8 mouse cellular contexts compared by ENCODE assay signal in the genomic region with DNA sequence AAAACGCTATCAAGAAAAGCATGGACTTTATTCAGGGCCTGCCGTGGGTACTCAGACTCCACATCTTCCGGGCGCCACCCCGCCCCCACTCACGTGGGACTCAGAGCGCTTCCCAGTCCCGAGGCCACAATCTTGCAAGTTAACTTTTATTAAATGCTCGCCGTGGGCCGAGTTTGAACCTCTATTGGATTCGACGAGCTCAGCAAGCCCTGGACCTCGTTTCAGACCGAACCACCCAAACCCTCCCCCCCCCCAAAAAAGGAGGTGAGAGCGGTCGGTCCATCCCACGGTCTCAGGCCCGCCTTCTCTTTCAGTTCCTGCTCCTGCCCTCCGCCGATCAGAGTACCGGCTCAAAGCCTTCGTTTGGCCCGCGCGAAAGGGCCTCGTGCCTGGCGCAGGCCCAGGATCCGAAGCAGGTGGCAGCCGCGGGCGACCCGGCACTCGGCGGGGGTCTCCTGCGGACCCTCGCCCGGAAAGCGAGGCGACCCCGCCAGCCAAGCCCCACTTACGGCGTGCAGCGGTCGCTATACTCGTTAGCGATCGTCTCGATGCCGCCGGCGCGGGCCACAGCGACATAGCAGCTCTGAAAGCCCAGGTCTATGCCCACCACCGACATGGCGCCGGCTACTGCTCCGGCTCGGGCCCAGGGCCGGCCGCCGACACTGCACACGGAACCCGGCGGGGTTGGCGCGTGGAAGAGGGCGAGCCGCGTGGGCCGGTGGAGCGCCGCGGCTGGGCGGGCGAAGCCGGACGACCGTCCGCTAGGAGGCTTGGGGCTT. TPM values are rescaled to one million over a fixed set of nuclear protein-coding genes. Genes with fewer than 3 reads are reported as not detected.
DNase-seq lines count a peak whose midpoint lies in the region; ATAC-seq and TF ChIP-seq lines count a peak whose summit lies in the region.

No protein-coding gene starts in this region.

- H3K9ac ChIP-seq in embryonic facial prominence, embryonic 14.5 days (ENCODE audit: low read depth, low read length): peak overlapping the region; percentile 99
- peak overlapping the region; percentile 98 for H3K9ac ChIP-seq in heart, embryonic 12.5 days
- peak overlapping the region; percentile 99 for H3K9ac ChIP-seq in kidney, postnatal 0 days (ENCODE audit: low read depth, low read length)
- peak overlapping the region; percentile 93 for H3K9ac ChIP-seq in liver, embryonic 14.5 days (replicated peaks)

- ATAC-seq in embryonic facial prominence, embryonic 14.5 days (ENCODE audit: low read depth): peak; percentile 66
- peak; percentile 69 for ATAC-seq in heart, embryonic 12.5 days (ENCODE audit: insufficient number of reproducible peaks, low FRiP score)
- peak; percentile 61 for ATAC-seq in kidney, postnatal 0 days (replicated peaks; ENCODE audit: low FRiP score, low read depth)
- peak; percentile 66 for ATAC-seq in liver, embryonic 14.5 days (ENCODE audit: insufficient read depth)

- TF ChIP-seq CTCF in kidney, postnatal 0 days (IDR thresholded peaks at IDR 0.05; ENCODE audit: low read depth): no peak; the same call in 1 of the 2 replicates
- TF ChIP-seq CTCF in liver, embryonic 14.5 days (IDR thresholded peaks at IDR 0.05; ENCODE audit: low read depth): no peak
- no peak for TF ChIP-seq CTCF in testis, adult 2 months (IDR thresholded peaks at IDR 0.05; ENCODE audit: control insufficient read depth, insufficient read depth, insufficient replicate concordance, low read depth, low read length)

- peak overlapping the region; percentile 87 for H3K4me2 ChIP-seq in embryonic facial prominence, embryonic 14.5 days (ENCODE audit: low read depth, low read length)
- peak overlapping the region; percentile 83 for H3K4me2 ChIP-seq in heart, embryonic 12.5 days
- peak overlapping the region; percentile 62 for H3K4me2 ChIP-seq in kidney, postnatal 0 days (ENCODE audit: low read length)
- H3K4me2 ChIP-seq in liver, embryonic 14.5 days (ENCODE audit: low read depth): peak overlapping the region; percentile 97

- H3K27ac ChIP-seq in embryonic facial prominence, embryonic 14.5 days (replicated peaks; ENCODE audit: low read depth, low read length): peak overlapping the region; percentile 99
- H3K27ac ChIP-seq in heart, embryonic 12.5 days (ENCODE audit: poor library complexity, severe bottlenecking): peak overlapping the region; percentile 100
- H3K27ac ChIP-seq in kidney, postnatal 0 days: peak overlapping the region; percentile 100
- H3K27ac ChIP-seq in liver, embryonic 14.5 days: peak overlapping the region; percentile 99
- H3K27ac ChIP-seq in testis, adult 2 months (ENCODE audit: control insufficient read depth, insufficient read depth, low read depth, low read length): peak overlapping the region; percentile 89

- no peaks in the 10 kb centered on the region for H3K27me3 ChIP-seq in embryonic facial prominence, embryonic 14.5 days (replicated peaks; ENCODE audit: control insufficient read depth, insufficient read depth, low read length)
- no peaks in the 10 kb centered on the region for H3K27me3 ChIP-seq in heart, embryonic 12.5 days (replicated peaks)
- H3K27me3 ChIP-seq in kidney, postnatal 0 days (ENCODE audit: insufficient read depth, low read length): no peaks in the 10 kb centered on the region
- H3K27me3 ChIP-seq in liver, embryonic 14.5 days (ENCODE audit: control insufficient read depth, insufficient read depth, low read length): no peaks in the 10 kb centered on the region
- H3K27me3 ChIP-seq in testis, adult 2 months (ENCODE audit: control insufficient read depth, insufficient read depth, low read length): no peaks in the 10 kb centered on the region

- H3K9me3 ChIP-seq in embryonic facial prominence, embryonic 14.5 days (ENCODE audit: control insufficient read depth, low read length): no peaks in the 10 kb centered on the region
- H3K9me3 ChIP-seq in heart, embryonic 12.5 days (replicated peaks): no peaks in the 10 kb centered on the region
- H3K9me3 ChIP-seq in kidney, postnatal 0 days (replicated peaks; ENCODE audit: low read length): no peaks in the 10 kb centered on the region
- H3K9me3 ChIP-seq in liver, embryonic 14.5 days (ENCODE audit: control insufficient read depth, low read length): no peaks in the 10 kb centered on the region

- H3K4me3 ChIP-seq in embryonic facial prominence, embryonic 14.5 days (ENCODE audit: low read depth, low read length): peak overlapping the region; percentile 100
- peak overlapping the region; percentile 88 for H3K4me3 ChIP-seq in heart, embryonic 12.5 days
- peak overlapping the region; percentile 92 for H3K4me3 ChIP-seq in kidney, postnatal 0 days (replicated peaks; ENCODE audit: low read depth, low read length)
- H3K4me3 ChIP-seq in liver, embryonic 14.5 days (ENCODE audit: insufficient read depth in 1 of 2, low read depth in 2 of 2, low read length in 2 of 2): peak overlapping the region; percentile 77 to 78
- peak overlapping the region; percentile 90 for H3K4me3 ChIP-seq in testis, adult 2 months (ENCODE audit: control insufficient read depth, low read depth, low read length)

- no peak for TF ChIP-seq POLR2A in testis, adult 2 months (IDR thresholded peaks at IDR 0.05; ENCODE audit: control insufficient read depth, low read depth, low read length)

- peak; percentile 75 to 76 for DNase-seq in B cell, adult 2 months
- peak; percentile 78 to 86 for DNase-seq in adrenal gland, postnatal 36 days
- peak; percentile 48 for DNase-seq in embryonic facial prominence, embryonic 14.5 days (ENCODE audit: low spot score)
- DNase-seq in kidney, postnatal 0 days (ENCODE audit: low spot score): peak; percentile 71
- DNase-seq in liver, embryonic 14.5 days (ENCODE audit: low read depth in 3 of 3, low spot score in 3 of 3): peak; percentile 30 to 47 (median 43)
- DNase-seq in natural killer cell, adult 2 months (ENCODE audit: low spot score in 2 of 2): peak; percentile 45 to 61

- H3K4me1 ChIP-seq in embryonic facial prominence, embryonic 14.5 days (ENCODE audit: control insufficient read depth, insufficient read depth, low read length): peaks cover 25% of the 10 kb centered on the region
- peaks cover 44% of the 10 kb centered on the region for H3K4me1 ChIP-seq in heart, embryonic 12.5 days (replicated peaks)
- peaks cover 7% of the 10 kb centered on the region; the same call in 1 of the 2 replicates for H3K4me1 ChIP-seq in kidney, postnatal 0 days (replicated peaks; ENCODE audit: insufficient read depth, low read length)
- H3K4me1 ChIP-seq in liver, embryonic 14.5 days (replicated peaks; ENCODE audit: control insufficient read depth in 2 of 2, insufficient read depth in 2 of 2, low read length in 1 of 2): peaks cover 17 to 23% of the 10 kb centered on the region in 2 experiments
- peaks cover 9% of the 10 kb centered on the region for H3K4me1 ChIP-seq in testis, adult 2 months (ENCODE audit: control insufficient read depth, insufficient read depth, low read length)

- H3K36me3 ChIP-seq in embryonic facial prominence, embryonic 14.5 days (ENCODE audit: control insufficient read depth, insufficient read depth, low read length): 0 out of 2 replicates have a peak, but pooled peaks cover 14% of the 10 kb centered on the region
- H3K36me3 ChIP-seq in heart, embryonic 12.5 days: peaks cover 9% of the 10 kb centered on the region
- H3K36me3 ChIP-seq in kidney, postnatal 0 days (ENCODE audit: insufficient read depth, low read length): no peaks in the 10 kb centered on the region
- peaks cover 2% of the 10 kb centered on the region; the same call in 1 of the 2 replicates for H3K36me3 ChIP-seq in liver, embryonic 14.5 days (replicated peaks; ENCODE audit: control insufficient read depth, insufficient read depth, low read depth)
- H3K36me3 ChIP-seq in testis, adult 2 months (ENCODE audit: control insufficient read depth, insufficient read depth, low read length): no peaks in the 10 kb centered on the region

- whole genome bisulfite sequencing in embryonic facial prominence, embryonic 14.5 days: under 1% methylated on average over 30 of the region's 80 CpGs
- under 1% methylated on average over 80 of the region's 80 CpGs for WGBS in heart, embryonic 12.5 days
- WGBS in kidney, postnatal 0 days: 0% methylated on average over 80 of the region's 80 CpGs
- under 1% methylated on average over 80 of the region's 80 CpGs for WGBS in liver, embryonic 14.5 days (ENCODE audit: insufficient replicate concordance)

- no peak for TF ChIP-seq EP300 in liver, embryonic 14.5 days (IDR thresholded peaks at IDR 0.05; ENCODE audit: low read depth)

RNA-seq across cellular contexts. Expression of gene Hspa4, which starts 0.5 kb away (rescaled TPM):
- 100 to 1,000 TPM; 172 to 250 TPM for total RNA-seq in adrenal gland, postnatal 36 days (2021)
- 85.8 and 86.5 TPM in 2 replicates for polyA plus RNA-seq in embryonic facial prominence, embryonic 14.5 days (2014; fragmentation: Nextera tagmentation; extraction: Ambion mirVana)
- 82.4 and 84.2 TPM in 2 replicates for polyA plus RNA-seq in heart, embryonic 12.5 days (2016; fragmentation: Nextera tagmentation; extraction: Ambion mirVana)
- polyA plus RNA-seq in kidney, postnatal 0 days (2015; fragmentation: Nextera tagmentation; extraction: Ambion mirVana): 79.8 and 84.5 TPM in 2 replicates
- 14.4 and 26.6 TPM in 2 replicates for polyA plus RNA-seq in liver, embryonic 14.5 days (2012; rRNA removed)
- 47.0 and 50.3 TPM in 2 replicates for polyA plus RNA-seq in liver, embryonic 14.5 days (2014; fragmentation: Nextera tagmentation; extraction: Ambion mirVana)
- polyA plus RNA-seq in testis, adult 2 months (2012; rRNA removed): 36.0 and 38.9 TPM in 2 replicates

RNA-seq across cellular contexts. Expression of gene Zcchc10, which starts 24.7 kb away (rescaled TPM):
- total RNA-seq in adrenal gland, postnatal 36 days (2021): 10 to 100 TPM; 11.0 to 13.3 TPM
- polyA plus RNA-seq in embryonic facial prominence, embryonic 14.5 days (2014; fragmentation: Nextera tagmentation; extraction: Ambion mirVana): 18.6 and 18.7 TPM in 2 replicates
- 14.0 and 16.5 TPM in 2 replicates for polyA plus RNA-seq in heart, embryonic 12.5 days (2016; fragmentation: Nextera tagmentation; extraction: Ambion mirVana)
- 21.1 and 25.3 TPM in 2 replicates for polyA plus RNA-seq in kidney, postnatal 0 days (2015; fragmentation: Nextera tagmentation; extraction: Ambion mirVana)
- 5.7 and 7.6 TPM in 2 replicates for polyA plus RNA-seq in liver, embryonic 14.5 days (2012; rRNA removed)
- polyA plus RNA-seq in liver, embryonic 14.5 days (2014; fragmentation: Nextera tagmentation; extraction: Ambion mirVana): 10.7 and 12.3 TPM in 2 replicates
- polyA plus RNA-seq in testis, adult 2 months (2012; rRNA removed): 3.5 and 4.8 TPM in 2 replicates

RNA-seq across cellular contexts. Expression of gene Aff4, which starts 50.9 kb away (rescaled TPM):
- 100 to 1,000 TPM; 157 to 207 TPM for total RNA-seq in adrenal gland, postnatal 36 days (2021)
- 50.8 and 59.7 TPM in 2 replicates for polyA plus RNA-seq in embryonic facial prominence, embryonic 14.5 days (2014; fragmentation: Nextera tagmentation; extraction: Ambion mirVana)
- 53.0 and 53.9 TPM in 2 replicates for polyA plus RNA-seq in heart, embryonic 12.5 days (2016; fragmentation: Nextera tagmentation; extraction: Ambion mirVana)
- 33.9 and 34.5 TPM in 2 replicates for polyA plus RNA-seq in kidney, postnatal 0 days (2015; fragmentation: Nextera tagmentation; extraction: Ambion mirVana)
- 3.1 and 4.0 TPM in 2 replicates for polyA plus RNA-seq in liver, embryonic 14.5 days (2012; rRNA removed)
- polyA plus RNA-seq in liver, embryonic 14.5 days (2014; fragmentation: Nextera tagmentation; extraction: Ambion mirVana): 7.2 and 8.7 TPM in 2 replicates
- 21.1 and 22.9 TPM in 2 replicates for polyA plus RNA-seq in testis, adult 2 months (2012; rRNA removed)

Comparison
In these comparisons a context has a peak if more than half of its experiments do, and no peak if none do; other contexts are left out.
1. Peak in every context shown above with its lines: DNase-seq, ATAC-seq, H3K4me3 ChIP-seq and H3K27ac ChIP-seq.